Mouse (Mus musculus) neural tube, embryonic 10.5 days (tissue): ENCODE measurements around the gene Limch1.

Source experiments
- DNase-seq: peaks from one replicate; pipeline ENCODE4 v3.0.0-alpha.2; 2017; ENCODE audit warnings: low spot score; ENCODE audit errors: extremely low spot score

Limch1 gene

GRCm38 (mm10) chr5:66782851-66783250 lies 37.2 kb downstream of the Limch1 start:
- no peak for DNase-seq

GRCm38 (mm10) chr5:66784624-66785361 lies 39.2 kb downstream of the Limch1 start:
- DNase-seq, result no peak

- DNase-seq, result no peak
These were observed 40.5 kb downstream of the Limch1 start for GRCm38 (mm10) chr5:66785995-66786620.

GRCm38 (mm10) chr5:66786621-66787061 lies 41.0 kb downstream of the Limch1 start:
- DNase-seq, result no peak

GRCm38 (mm10) chr5:66789041-66789440 lies 43.4 kb downstream of the Limch1 start:
- no peak for DNase-seq

- no peak for DNase-seq
These were observed 45.5 kb downstream of the Limch1 start for GRCm38 (mm10) chr5:66791161-66791560.

GRCm38 (mm10) chr5:66793251-66793650 lies 47.6 kb downstream of the Limch1 start:
- no peak for DNase-seq

GRCm38 (mm10) chr5:66797326-66797725 lies 51.7 kb downstream of the Limch1 start:
- no peak for DNase-seq

- DNase-seq, result no peak
These were observed 52.5 kb downstream of the Limch1 start for GRCm38 (mm10) chr5:66798135-66798534.

- DNase-seq, result no peak
These were observed 53.0 kb downstream of the Limch1 start for GRCm38 (mm10) chr5:66798591-66799003.

GRCm38 (mm10) chr5:66800243-66800642 lies 54.6 kb downstream of the Limch1 start:
- DNase-seq, result peak; percentile 43

- no peak for DNase-seq
These were observed 55.4 kb downstream of the Limch1 start for GRCm38 (mm10) chr5:66800977-66801376.

- no peak for DNase-seq
These were observed 56.6 kb downstream of the Limch1 start for GRCm38 (mm10) chr5:66802196-66802595.

GRCm38 (mm10) chr5:66806335-66806734 lies 60.7 kb downstream of the Limch1 start:
- no peak for DNase-seq

- no peak for DNase-seq
These were observed 62.1 kb downstream of the Limch1 start for GRCm38 (mm10) chr5:66807737-66808136.

- no peak for DNase-seq
These were observed 63.5 kb downstream of the Limch1 start for GRCm38 (mm10) chr5:66809016-66809570.

GRCm38 (mm10) chr5:66810396-66810795 lies 64.8 kb downstream of the Limch1 start:
- DNase-seq, result no peak

- DNase-seq, result no peak
These were observed 69.0 kb downstream of the Limch1 start for GRCm38 (mm10) chr5:66814674-66815073.

- DNase-seq, result no peak
These were observed 70.2 kb downstream of the Limch1 start for GRCm38 (mm10) chr5:66815877-66816276.

GRCm38 (mm10) chr5:66816751-66817150 lies 71.1 kb downstream of the Limch1 start:
- DNase-seq, result no peak

- DNase-seq, result no peak
These were observed 71.7 kb downstream of the Limch1 start for GRCm38 (mm10) chr5:66817184-66817956.
